Mouse (Mus musculus): ENCODE data around the gene Adam22.

Gene Adam22

DNA sequence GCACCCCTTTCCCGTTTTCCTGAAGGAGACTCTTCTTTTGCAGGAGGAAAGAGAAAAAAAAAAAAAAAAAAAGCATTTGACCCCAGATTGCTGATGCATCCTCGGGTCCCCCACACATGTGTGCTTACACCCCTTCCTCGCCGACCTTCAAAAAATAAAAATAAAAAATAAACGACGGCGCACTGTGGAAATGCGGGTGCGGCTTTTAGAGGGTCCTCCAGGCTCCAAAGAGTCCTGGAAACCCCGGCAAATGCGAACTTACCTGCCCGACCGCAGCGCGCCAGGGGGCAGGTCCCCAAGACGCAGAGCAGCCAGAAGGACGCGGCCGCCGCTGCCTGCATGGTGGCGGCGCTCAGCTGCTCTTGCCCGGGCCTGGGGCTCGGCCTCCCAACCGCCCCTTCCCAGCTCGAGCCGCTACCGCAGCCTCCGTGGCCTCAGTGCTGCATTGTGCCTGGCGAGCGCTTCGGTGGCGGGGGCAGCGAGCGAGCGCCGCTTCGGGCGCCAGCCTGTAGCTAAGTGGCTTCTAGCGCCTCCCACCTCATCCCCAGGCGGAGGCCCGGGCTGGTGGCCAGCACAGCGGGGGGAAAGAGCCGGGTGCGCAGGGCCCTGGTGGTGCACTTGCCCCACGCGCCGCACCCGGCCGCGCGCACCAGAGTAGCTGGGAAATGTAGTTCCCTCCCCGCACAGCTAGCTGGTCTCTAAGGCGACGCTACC, at the start of gene Adam22:
Adam22 (minus strand) TSS at position 547 of the 714 bp plus-strand sequence.
- peak; percentile 94 for DNase-seq (ENCODE audit: low read depth, low spot score)

DNA sequence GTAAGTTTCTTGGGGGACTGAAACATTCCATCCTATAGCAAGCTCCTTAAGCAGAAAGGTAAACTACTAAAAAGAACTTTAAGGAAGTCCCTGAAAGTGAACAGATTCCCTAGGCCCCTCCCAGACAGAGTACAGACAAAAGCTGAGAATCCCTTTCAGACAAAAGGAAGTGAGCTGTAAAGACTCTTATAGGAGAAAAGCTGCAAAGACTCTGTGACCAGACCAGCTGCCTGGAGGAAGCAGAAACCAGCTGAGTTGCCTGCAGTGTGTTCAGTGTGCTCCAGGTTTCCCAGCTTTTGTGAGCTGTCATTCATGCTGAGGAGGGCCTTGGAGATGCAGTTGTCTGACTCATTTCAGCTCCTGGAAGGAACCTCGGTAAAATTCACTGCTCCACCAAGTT, 49.5 kb upstream of the Adam22 start:
- peak; percentile 70 for DNase-seq (ENCODE audit: low read depth, low spot score)

DNA sequence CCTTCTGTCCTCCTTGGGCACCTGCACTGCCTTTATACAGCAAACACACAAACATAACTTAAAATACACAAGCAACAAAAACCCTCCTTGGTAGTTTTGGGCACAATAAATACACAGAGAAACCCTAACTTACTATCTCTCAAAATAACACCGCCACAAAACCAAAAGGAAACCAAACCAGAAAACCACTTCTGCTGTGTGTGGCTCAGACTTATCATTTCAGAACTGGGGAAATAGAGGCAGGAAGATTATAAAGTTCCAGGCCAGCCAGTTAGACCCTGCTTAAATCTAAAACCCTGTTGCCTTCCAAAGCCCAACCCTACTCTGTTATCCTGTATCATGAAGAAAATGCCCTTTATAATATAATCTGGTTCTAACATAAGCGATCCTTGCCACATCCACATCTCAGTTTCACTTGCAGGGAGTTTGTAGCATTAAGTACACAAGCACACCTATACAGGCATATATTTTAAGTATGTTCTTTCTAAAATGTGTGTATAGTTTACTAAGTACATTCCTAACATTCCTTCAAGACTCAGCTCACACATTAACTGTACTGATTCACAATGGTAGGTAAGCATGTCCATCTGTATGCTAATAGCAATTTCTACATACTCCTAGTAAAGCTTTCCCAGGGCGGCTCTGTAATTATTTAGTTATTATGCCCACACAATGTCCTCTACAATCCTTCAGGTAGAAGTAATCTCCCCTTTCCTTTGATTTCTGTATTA, 48.9 kb upstream of the Adam22 start:
- peak; percentile 15 for DNase-seq (ENCODE audit: low read depth, low spot score)

DNA sequence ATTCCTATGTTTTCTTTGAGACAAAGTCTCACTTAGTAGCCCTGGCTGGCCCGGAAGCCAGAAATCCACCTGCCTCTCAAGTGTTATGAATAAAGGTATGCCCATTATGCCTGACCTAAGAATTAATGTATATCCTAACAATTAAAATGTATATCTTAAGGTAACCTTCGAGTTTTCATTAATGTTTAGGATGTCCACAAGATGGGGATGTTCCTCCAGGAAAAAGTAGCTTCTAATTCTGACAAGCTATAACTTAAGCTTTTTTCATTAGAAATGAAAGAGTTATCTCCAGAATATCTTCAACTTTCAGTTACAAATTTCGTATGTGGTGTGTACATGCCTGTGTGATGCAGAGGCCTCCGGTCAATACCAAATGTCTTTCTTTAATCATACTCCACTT, 40.8 kb upstream of the Adam22 start:
- DNase-seq (ENCODE audit: low read depth, low spot score) = no peak

DNA sequence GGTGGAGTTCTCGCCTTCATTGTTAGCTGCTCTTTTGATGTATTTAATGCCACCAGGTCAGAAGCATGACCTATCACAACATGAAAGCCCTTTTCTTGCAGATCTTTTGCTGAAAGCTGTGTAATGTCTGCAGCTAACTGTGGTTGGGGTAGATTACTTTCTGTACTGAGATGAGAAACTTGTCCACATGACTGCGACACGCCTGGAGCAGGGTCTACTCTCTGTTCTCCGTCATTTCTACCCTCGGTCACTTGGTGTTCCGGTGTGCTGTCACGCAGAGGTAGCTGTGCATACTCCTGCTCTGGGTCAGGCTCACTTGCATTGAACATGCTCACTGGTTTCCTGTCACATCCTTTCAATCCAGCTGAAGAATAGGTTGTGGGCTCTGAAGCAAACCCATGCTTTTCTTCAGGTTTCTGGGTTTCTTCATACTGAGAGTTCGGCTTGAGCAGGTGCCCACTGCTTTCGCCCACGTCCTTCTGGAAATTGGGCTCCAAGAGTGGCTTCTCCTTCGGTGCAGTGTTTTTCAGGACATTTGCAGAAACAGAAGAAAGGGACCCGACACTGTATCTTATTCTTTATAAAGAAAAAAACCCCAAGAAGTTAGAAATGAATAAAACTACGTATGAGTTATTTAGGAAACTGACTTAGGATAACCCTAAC, 29.8 kb upstream of the Adam22 start:
- no peak for DNase-seq (ENCODE audit: low read depth, low spot score)

DNA sequence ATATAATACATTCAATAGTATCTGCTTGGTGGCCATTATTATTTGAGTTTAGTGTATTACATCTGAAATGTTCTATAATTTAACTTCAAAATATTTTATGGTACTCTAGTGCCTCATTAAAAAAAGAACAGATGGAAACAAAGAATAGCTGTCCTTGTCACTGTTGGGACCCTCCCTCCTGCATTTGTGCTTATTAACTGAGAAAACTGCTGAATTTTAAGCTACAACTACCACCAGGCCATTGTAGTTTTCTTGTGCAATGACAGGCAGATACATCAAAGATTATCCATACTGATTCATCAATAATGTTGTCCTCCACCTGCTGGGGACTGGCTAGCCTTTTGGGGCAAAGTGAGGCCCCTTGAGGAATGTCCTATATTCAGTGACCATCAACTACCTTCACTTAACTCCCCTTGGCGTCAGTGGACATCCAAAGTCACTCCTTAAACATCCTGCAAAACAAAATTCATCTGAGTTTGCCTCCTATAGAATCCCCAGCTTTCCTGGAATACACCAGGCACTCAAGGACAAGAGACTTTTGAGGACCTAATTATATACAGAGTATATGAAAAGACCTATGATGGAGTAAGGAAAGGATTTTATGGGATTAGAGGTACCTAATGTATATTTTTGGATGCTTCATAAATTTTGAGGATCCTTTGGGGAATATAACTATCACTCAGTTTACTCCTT, 26.1 kb upstream of the Adam22 start:
- no peak for DNase-seq (ENCODE audit: low read depth, low spot score)

DNA sequence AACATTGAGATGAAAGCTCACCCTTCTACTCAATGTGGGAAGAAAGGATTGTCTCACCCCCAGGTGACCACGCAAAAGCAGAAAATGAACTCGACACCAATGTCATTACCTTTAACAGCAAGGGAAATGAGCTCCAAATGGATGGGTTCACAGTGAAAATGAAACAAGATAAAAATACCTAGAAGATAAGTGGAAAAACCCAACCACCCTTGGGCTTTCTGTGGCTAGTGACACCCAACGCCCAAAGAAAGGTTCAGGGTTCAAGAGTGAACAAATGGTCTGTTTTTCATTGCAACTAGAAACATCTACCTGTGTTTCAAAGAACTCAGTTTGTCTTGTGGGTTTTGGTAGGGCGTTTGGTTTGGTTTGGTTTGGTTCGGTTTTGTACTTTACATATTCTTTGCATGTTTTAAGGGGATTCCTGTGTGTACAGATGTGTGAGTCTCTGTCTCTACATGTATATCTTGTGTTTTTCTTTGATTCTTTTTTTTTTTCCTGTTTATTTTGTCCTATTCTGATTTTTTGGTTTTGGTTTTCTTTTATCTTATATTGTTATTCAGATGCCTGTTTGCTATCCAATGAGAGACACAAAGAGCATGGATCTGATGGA, 6.4 kb upstream of the Adam22 start:
- DNase-seq (ENCODE audit: low read depth, low spot score) = no peak

DNA sequence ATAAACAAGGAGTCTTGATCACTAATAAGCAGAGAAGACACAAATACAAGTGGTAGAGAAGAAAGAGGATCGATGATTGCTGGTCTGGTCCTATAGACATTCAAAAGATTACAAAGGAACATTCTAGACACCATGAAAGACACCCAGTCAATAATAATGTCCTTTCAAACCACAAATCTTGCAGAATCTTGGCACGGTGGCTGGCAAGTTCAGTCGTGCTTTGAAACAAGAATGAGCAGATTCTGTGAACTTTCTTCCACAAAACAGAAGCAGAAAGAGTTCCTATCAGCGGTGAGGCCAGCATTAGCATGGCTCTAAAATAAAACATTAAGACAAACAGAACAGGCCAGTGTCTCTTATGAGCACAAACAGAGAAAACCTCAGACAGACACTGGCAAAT, 5.5 kb upstream of the Adam22 start:
- DNase-seq (ENCODE audit: low read depth, low spot score) = no peak

DNA sequence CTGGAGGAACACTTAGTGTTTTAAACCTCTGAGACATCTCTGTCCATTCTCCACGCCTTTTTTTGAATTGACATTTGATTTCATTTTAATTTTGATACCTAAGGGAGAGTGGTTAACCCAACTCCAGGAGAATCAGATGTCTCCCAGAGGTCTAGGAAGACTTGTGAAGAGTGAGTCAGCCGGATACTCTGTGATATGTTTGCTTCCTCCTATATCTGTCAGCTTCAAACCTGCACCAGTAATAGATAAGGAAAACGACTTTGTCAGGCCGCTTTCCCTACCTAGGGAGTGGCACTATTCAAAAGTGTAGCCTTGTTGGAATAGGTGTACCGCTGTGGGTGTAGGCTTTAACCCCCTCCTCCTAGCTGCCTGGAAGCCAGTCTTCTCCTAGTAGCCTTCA, 821 bp upstream of the Adam22 start:
- DNase-seq (ENCODE audit: low read depth, low spot score) = no peak

DNA sequence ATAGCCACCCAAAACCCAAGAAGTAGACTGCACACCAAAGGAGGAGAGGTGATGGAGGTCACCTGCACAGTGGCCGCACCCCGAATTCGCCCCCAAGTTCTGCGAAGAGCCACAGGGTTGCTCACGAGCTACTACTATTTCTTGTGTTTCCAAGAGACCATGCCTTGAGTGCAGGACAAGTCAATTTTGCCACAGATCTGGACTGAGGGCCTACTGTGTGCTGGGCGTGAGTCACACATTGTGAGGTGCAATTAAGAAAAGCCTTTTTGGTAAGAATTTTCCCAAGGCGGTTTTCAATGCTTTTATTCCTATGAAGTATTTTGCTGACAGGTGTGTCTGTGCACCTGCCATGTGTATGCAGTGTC, 350 bp upstream of the Adam22 start:
- DNase-seq (ENCODE audit: low read depth, low spot score) = no peak

DNA sequence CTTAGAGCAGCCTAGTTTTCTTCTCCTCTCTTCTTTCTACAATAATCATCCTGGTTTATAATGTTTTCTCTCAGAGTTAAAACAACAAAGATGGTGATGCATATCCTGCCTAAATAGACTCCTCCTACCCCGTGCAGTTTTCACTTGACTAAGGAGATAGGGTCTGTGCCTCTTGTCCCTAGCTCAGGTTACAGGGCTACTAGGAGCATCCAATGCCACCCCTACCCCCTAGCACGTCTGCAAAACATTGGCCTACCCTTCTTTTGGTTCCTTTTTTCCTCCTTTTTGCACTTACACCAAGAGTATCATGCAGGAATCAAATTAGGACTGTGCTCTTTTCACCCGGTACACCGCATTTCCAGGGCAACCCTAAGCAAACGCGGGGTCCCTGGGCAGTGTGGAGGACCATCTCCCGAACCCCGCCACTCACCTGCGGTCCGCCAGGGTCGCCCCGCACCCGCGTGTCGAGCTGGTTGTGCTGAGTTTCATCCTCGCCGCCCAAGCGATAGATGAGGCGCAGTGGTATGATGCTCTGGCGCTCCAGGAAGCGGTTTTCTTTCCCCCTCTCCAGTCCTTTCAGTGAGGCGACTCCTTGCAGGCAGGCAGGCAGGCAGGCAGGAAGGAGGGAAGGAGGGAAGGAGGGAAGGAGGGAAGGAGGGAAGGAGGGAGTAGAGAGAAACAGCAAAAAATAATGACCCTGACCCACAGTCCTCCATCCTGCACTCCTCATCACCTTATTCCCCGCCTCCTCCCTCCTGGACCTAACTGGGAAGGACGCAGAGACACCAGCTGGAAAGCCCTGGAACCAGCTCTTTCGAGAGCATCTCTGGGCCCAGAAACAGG, 968 bp downstream of the Adam22 start:
- DNase-seq (ENCODE audit: low read depth, low spot score) = peak; percentile 35

DNA sequence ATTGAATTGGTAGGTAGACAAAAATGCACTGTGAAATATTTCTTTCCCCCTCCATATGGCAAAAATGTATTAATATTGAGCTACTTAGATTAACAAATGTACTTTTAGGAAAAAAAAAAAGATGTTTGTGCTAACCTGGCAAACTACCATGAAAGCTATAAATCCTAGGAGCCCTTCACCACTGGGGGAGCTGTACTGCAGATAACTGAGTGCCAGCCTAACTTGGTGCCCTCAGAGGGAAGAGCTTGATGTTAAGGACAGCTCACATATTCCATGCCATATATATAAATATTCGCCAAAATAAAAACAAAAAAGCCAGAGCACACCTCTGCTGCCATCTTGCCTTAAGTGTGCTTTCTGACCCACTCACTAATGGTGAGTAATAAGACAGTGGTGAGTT, 5.6 kb downstream of the Adam22 start:
- DNase-seq (ENCODE audit: low read depth, low spot score) = peak; percentile 20

DNA sequence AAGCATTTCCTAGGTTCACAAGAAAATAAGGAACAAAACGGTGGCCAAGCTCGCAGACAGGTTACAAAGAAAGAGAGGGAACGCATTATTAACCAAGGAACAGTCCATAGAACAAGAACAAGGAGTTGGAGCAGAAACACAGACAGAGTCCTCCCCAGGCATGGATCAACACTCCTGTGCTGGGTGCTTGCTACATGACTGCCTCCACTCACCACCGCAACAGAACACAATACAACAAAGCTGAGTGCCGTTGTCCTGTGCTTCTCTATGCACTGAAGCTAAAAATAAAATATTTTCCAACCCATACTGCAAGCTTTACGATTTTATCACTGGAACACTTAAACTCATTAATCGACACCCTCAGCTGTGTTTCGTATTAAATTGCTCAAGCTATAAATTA, 10.3 kb downstream of the Adam22 start:
- DNase-seq (ENCODE audit: low read depth, low spot score) = no peak

DNA sequence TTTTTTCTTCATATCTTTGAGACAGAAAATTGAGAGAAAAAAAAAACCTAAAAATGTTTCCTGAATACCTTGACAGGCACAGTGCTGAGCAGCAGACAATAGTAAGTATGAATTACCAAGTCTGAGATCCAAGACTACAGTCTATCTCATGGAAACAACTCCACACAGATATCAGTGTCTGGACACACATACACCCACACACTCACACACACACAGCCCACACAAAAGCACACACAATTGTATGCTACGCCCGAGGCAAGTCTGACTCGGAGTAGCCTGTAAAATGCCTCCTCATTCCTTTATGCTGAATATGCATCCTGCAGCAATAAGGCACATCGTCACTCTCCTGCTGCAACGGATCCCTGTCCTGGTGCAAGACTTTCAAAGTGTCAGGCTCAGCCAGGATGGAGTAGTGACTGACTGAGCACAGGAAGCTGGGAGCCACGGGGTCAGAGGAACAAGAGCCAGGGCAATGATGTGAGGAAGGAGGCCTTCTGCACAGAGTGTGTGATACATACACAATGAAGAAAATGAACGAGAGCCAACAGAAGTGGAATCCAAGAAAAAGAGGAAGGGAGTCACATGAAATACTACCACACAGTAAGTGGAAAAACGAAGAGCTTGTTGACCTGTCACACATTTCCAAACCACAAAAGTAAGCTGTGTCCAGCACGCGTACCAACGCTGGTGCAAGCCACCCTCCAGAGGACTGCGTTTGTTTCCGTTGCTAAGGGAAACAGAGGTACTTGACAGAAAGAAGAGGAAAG, 10.9 kb downstream of the Adam22 start:
- DNase-seq (ENCODE audit: low read depth, low spot score) = no peak

DNA sequence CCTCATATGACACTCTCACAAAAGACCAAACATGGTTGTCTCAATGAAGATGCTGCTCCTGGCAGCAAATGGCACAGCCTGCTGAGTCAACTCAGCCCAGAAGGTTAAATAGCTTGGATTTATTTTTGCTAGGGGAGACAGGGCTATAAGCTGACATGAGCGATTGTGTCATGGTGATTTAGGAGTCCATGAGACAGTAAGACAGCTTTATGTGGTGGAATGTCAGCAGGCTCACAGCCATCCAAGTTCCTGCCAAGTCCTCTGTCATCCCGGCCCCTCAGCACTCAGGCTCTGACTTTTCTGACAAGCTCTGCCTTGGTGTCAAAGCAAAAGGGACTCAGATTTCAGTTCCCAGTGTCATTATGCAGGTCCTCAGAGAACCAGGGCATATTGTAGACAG, 11.6 kb downstream of the Adam22 start:
- DNase-seq (ENCODE audit: low read depth, low spot score) = no peak

DNA sequence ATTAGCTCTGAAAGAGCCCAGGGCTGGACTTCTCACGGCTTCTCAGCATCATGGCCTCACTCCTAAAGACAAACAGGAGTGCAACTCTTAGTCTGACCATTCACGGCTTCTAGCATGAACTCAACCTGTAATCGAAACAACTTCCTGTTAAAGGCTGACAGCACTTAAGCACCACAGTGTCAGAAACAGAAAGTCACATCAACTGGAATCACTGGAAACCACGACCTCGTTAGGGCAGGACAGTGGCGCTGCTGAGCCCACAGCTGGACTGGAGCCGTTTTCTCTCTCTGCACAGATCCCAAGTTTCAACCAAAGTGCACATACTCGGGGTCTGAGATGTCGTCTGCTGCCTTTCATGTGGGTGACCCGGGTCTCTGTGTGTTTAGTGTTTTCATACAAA, 18.4 kb downstream of the Adam22 start:
- DNase-seq (ENCODE audit: low read depth, low spot score) = no peak

DNA sequence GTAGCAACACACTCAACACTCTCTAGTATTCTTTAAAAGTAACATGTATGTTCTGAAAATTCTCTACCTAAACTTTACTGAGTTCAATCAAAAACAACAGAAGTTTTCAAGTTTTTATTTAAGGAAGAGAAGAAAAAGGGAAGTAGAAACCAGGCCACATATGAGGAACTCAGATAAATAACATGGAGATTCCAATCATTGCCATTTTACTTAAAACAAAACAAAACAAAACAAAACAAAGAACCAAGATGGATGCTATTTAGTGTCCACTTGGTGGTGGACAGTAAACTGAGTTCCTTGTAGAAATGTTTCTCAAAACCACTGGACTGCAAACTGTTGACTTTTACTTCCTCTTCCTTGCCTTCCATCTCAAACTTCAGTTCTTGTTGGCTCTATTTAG, 21.6 kb downstream of the Adam22 start:
- no peak for DNase-seq (ENCODE audit: low read depth, low spot score)

DNA sequence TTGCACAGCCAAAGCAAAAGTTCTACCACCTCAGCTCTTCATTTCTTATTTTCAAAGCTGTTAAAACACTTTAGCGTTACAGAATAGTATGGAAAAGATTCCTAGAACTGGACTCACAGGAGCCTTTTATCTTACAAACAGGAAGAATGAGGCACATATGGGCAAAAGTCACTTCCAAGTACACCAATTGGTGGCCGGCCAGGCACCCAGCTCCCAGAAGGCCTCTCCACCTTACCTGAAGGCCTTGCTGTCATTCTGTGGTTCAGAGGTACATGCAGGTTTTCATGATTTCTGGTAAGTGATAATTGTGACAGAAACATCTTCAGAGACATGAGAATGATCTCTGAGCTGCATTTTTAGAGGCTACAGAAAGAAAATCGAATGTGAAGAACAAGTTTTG, 24.7 kb downstream of the Adam22 start:
- no peak for DNase-seq (ENCODE audit: low read depth, low spot score)

DNA sequence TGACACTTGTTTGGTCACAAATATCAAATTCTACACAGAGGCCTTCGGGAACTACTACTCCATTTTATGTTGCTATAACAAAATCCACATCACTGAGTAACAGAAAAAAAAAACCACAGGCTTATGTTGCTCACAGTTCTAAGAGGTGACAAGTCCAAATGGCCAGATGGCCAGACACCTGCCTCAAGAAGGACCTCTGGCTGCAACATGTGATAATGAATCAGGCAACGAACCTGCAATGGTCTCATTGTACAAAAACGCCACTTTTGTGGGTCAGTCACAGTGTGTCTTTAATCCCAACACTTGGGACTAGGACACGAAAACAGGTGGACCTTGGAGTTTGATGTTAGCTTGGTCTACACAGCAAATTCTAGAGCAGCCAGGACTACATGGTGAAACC, 26.3 kb downstream of the Adam22 start:
- DNase-seq (ENCODE audit: low read depth, low spot score) = no peak

DNA sequence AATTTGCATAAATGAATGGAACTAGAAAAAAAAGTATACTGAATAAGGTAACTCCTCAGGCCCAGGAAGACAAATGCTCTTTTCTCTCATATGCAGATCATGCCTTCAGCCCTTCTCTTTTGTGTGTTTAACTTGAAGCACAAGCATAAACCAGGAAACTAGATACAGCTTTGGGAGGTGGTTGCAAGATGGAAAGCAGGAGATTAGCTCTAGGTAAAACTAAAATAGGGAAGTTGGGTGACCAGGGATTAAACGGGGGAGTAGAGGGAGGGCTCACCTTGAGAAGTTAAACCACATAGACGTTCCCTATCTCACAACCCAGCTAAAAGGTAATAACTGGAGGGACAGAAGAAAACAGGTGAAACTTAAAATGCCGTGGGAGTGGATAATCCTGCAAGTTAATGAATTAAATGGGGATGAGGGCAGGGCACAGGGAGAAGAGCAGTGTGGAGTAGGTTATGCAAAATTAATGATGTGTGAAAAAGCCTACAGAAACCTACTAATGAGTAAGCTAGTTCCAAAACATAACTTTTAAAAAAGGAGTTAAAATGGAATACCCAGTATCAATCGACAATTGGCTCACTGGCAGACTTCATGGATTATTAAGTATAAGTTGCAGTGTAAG, 40.2 kb downstream of the Adam22 start:
- no peak for DNase-seq (ENCODE audit: low read depth, low spot score)
